Mouse (Mus musculus) retina, postnatal 7 days (tissue): ENCODE measurements at regions not wholly inside any gene's neighbourhood (a gene's known extent, or its start where the extent isn't known, plus 50 kb on each side); places are given as distances from the start of the nearest gene placed in this dataset.

ENCODE experiments used
- DNase-seq: peaks from one replicate; pipeline ENCODE4 v3.0.0-alpha.2; 2012; ENCODE audit warnings: low read depth, low spot score

GRCm38 (mm10) chr5:73729646-73730045, 78.5 kb downstream of the Spata18 start:
- DNase-seq = no peak

GRCm38 (mm10) chr5:73731423-73731822, 80.2 kb downstream of the Spata18 start:
- DNase-seq = no peak

GRCm38 (mm10) chr5:73731991-73732565, 80.9 kb downstream of the Spata18 start:
- DNase-seq = no peak

GRCm38 (mm10) chr5:73740766-73741165, 89.6 kb downstream of the Spata18 start:
- no peak for DNase-seq

- DNase-seq = no peak
Measured at GRCm38 (mm10) chr5:73741441-73741840, 90.3 kb downstream of the Spata18 start.

GRCm38 (mm10) chr5:73743953-73744352, 92.8 kb downstream of the Spata18 start:
- no peak for DNase-seq

- DNase-seq = no peak
Measured at GRCm38 (mm10) chr5:73749791-73750190, 98.6 kb downstream of the Spata18 start.

- DNase-seq = no peak
Measured at GRCm38 (mm10) chr5:73752225-73752644, 101.1 kb downstream of the Spata18 start.

GRCm38 (mm10) chr5:73753827-73754226, 102.6 kb downstream of the Spata18 start:
- DNase-seq = no peak

GRCm38 (mm10) chr5:73758534-73758933, 107.4 kb downstream of the Spata18 start:
- DNase-seq = no peak

- DNase-seq = no peak
Measured at GRCm38 (mm10) chr5:73761236-73761635, 110.1 kb downstream of the Spata18 start.

GRCm38 (mm10) chr5:73761709-73762108, 110.5 kb downstream of the Spata18 start:
- peak; percentile 13 for DNase-seq

GRCm38 (mm10) chr5:73764226-73764625, 113.0 kb downstream of the Spata18 start:
- no peak for DNase-seq

- DNase-seq = no peak
Measured at GRCm38 (mm10) chr5:73765466-73765865, 114.3 kb downstream of the Spata18 start.

- DNase-seq = no peak
Measured at GRCm38 (mm10) chr5:73768253-73768652, 117.1 kb downstream of the Spata18 start.

GRCm38 (mm10) chr5:73775775-73776548, 124.8 kb downstream of the Spata18 start:
- DNase-seq = no peak

- DNase-seq = no peak
Measured at GRCm38 (mm10) chr5:73777282-73777921, 126.2 kb downstream of the Spata18 start.

GRCm38 (mm10) chr5:73781190-73781940, 130.2 kb downstream of the Spata18 start:
- no peak for DNase-seq

GRCm38 (mm10) chr5:73782214-73783091, 131.3 kb downstream of the Spata18 start:
- no peak for DNase-seq

- no peak for DNase-seq
Measured at GRCm38 (mm10) chr5:73787275-73787674, 136.1 kb downstream of the Spata18 start.

- DNase-seq = no peak
Measured at GRCm38 (mm10) chr5:73792216-73792615, 141.0 kb downstream of the Spata18 start.
